Mouse (Mus musculus) forebrain, embryonic 10.5 days (tissue): Measurements from ENCODE around the gene Dhfr. TPM values are rescaled to one million over a fixed set of nuclear protein-coding genes. Genes with fewer than 3 reads are reported as not detected.
"Not testable (repeated sequence)": the region's sequence is repeated elsewhere in the genome, so short reads cannot be mapped to it uniquely, and the experiment has no call there.

Experiments used
- DNase-seq: peaks from one replicate; pipeline ENCODE4 v3.0.0-alpha.2; 2017; ENCODE audit warnings: low spot score; ENCODE audit errors: extremely low spot score
- H3K27ac ChIP-seq: fragments of 300-500 bp; sonication (generic); 2 replicates; pipeline ENCODE4 v1.5.1; 2016; ENCODE audit warnings: mild to moderate bottlenecking
- H3K27me3 ChIP-seq: fragments of 300-500 bp; sonication (generic); 2 replicates; pipeline ENCODE4 v1.6.1; 2016; ENCODE audit warnings: mild to moderate bottlenecking; ENCODE audit not compliant: poor library complexity, severe bottlenecking
- H3K36me3 ChIP-seq: fragments of 300-500 bp; sonication (generic); replicated peaks from 2 replicates; pipeline ENCODE4 v1.6.1; 2016; ENCODE audit warnings: mild to moderate bottlenecking, moderate library complexity
- H3K4me1 ChIP-seq: fragments of 300-500 bp; sonication (generic); 2 replicates; pipeline ENCODE4 v1.6.1; 2016
- H3K4me3 ChIP-seq: fragments of 300-500 bp; sonication (generic); 2 replicates; pipeline ENCODE4 v1.5.1; 2016; ENCODE audit warnings: mild to moderate bottlenecking, moderate library complexity
- H3K9me3 ChIP-seq: fragments of 300-500 bp; sonication (generic); 2 replicates; pipeline ENCODE4 v1.6.1; 2016; ENCODE audit warnings: mild to moderate bottlenecking, moderate library complexity
- WGBS: fragments of 180-500 bp; shearing (Covaris S2); methylation state at CpG from one replicate; pipeline ENCODE4 v1.1.7; 2016; 5-methylcytosine and 5-hydroxymethylcytosine counted together
- polyA plus RNA-seq: library from polyadenylated mRNA; unstranded; fragments of >200 nt; fragmentation: Nextera tagmentation; extraction: Ambion mirVana; gene quantifications from 2 replicates; pipeline ENCODE4 v1.2.1, GENCODE M21; 2016

The Dhfr gene
- polyA plus RNA-seq, 1 experiment from 2014 or later = 31.8 TPM

- Histone ChIP-seq H3K9me3 (no peaks in the 10 kb centered on the region), H3K4me3 (no peak overlapping the region), H3K4me1 (no peaks in the 10 kb centered on the region), H3K27me3 (no peaks in the 10 kb centered on the region), H3K36me3 (peaks cover 92% of the 10 kb centered on the region), H3K27ac (no peak overlapping the region)
- no peak for DNase-seq
- WGBS = 89% methylated on average over 5 of the region's 5 CpGs
Measured at GRCm38 (mm10) chr13:92346338-92346737, 8.2 kb upstream of the Dhfr start.

- DNase-seq = no peak
- peaks cover 21% of the 10 kb centered on the region for H3K4me1 ChIP-seq
- 95% methylated on average over 6 of the region's 6 CpGs for WGBS
- no peak overlapping the region for H3K4me3 ChIP-seq
- H3K9me3 ChIP-seq = no peaks in the 10 kb centered on the region
- H3K36me3 ChIP-seq = peaks cover 62% of the 10 kb centered on the region
- H3K27ac ChIP-seq = no peak overlapping the region
- no peaks in the 10 kb centered on the region for H3K27me3 ChIP-seq
Measured at GRCm38 (mm10) chr13:92351100-92351499, 3.4 kb upstream of the Dhfr start.

- H3K9me3 ChIP-seq = no peaks in the 10 kb centered on the region
- H3K4me3 ChIP-seq = peak overlapping the region; percentile 83
- peaks cover 34% of the 10 kb centered on the region for H3K4me1 ChIP-seq
- 33% methylated on average over 4 of the region's 4 CpGs for WGBS
- H3K27me3 ChIP-seq = no peaks in the 10 kb centered on the region
- no peak for DNase-seq
- peak overlapping the region; percentile 95 for H3K27ac ChIP-seq
- H3K36me3 ChIP-seq = peaks cover 60% of the 10 kb centered on the region
Measured at GRCm38 (mm10) chr13:92353956-92354355, 570 bp upstream of the Dhfr start.

GRCm38 (mm10) chr13:92355272-92355643 is 732 bp downstream of the Dhfr start:
- peak overlapping the region; percentile 95 for H3K27ac ChIP-seq

GRCm38 (mm10) chr13:92356376-92356775 is 1.9 kb downstream of the Dhfr start:
- no peak for DNase-seq
- 80% methylated on average over 7 of the region's 7 CpGs for WGBS
- H3K9me3 ChIP-seq = no peaks in the 10 kb centered on the region
- H3K4me1 ChIP-seq = peaks cover 34% of the 10 kb centered on the region
- peaks cover 63% of the 10 kb centered on the region for H3K36me3 ChIP-seq
- H3K27me3 ChIP-seq = no peaks in the 10 kb centered on the region
- H3K27ac ChIP-seq = no peak overlapping the region
- peak overlapping the region; percentile 83 for H3K4me3 ChIP-seq

More at GRCm38 (mm10) chr13:92355272-92355643, 732 bp downstream of the Dhfr start:
- no peaks in the 10 kb centered on the region for H3K9me3 ChIP-seq
- peak overlapping the region; percentile 83 for H3K4me3 ChIP-seq
- peaks cover 34% of the 10 kb centered on the region for H3K4me1 ChIP-seq
- H3K36me3 ChIP-seq = peaks cover 62% of the 10 kb centered on the region
- 0% methylated on average over 24 of the region's 24 CpGs for WGBS
- H3K27me3 ChIP-seq = no peaks in the 10 kb centered on the region
- DNase-seq = no peak

GRCm38 (mm10) chr13:92357644-92358043 is 3.1 kb downstream of the Dhfr start:
- 73% methylated on average over 2 of the region's 2 CpGs for WGBS
- H3K36me3 ChIP-seq = peaks cover 66% of the 10 kb centered on the region
- H3K4me1 ChIP-seq = peaks cover 34% of the 10 kb centered on the region
- DNase-seq = no peak
- H3K27me3 ChIP-seq = no peaks in the 10 kb centered on the region
- no peak overlapping the region for H3K4me3 ChIP-seq
- no peaks in the 10 kb centered on the region for H3K9me3 ChIP-seq
- H3K27ac ChIP-seq = no peak overlapping the region

GRCm38 (mm10) chr13:92361609-92362008 is 7.1 kb downstream of the Dhfr start:
- Histone ChIP-seq H3K27ac (no peak overlapping the region), H3K4me3 (no peak overlapping the region), H3K36me3 (peaks cover 97% of the 10 kb centered on the region), H3K4me1 (peaks cover 8% of the 10 kb centered on the region), H3K9me3 (no peaks in the 10 kb centered on the region), H3K27me3 (no peaks in the 10 kb centered on the region)
- WGBS = 93% methylated on average over 2 of the region's 2 CpGs
- no peak for DNase-seq

- no peak for DNase-seq
- H3K36me3 ChIP-seq = peaks cover 98% of the 10 kb centered on the region
- H3K27me3 ChIP-seq = no peaks in the 10 kb centered on the region
- H3K4me3 ChIP-seq = no peak overlapping the region
- H3K9me3 ChIP-seq = peaks cover 4% of the 10 kb centered on the region; the same call in 1 of the 2 replicates
- no peaks in the 10 kb centered on the region for H3K4me1 ChIP-seq
- WGBS = 90% methylated on average over 4 of the region's 4 CpGs
- no peak overlapping the region for H3K27ac ChIP-seq
Measured at GRCm38 (mm10) chr13:92365312-92365711, 10.8 kb downstream of the Dhfr start.

GRCm38 (mm10) chr13:92370811-92371210 is 16.3 kb downstream of the Dhfr start:
- H3K36me3 ChIP-seq = peaks cover 95% of the 10 kb centered on the region
- H3K27me3 ChIP-seq = no peaks in the 10 kb centered on the region
- no peak overlapping the region for H3K4me3 ChIP-seq
- WGBS = 92% methylated on average over 3 of the region's 3 CpGs
- no peak for DNase-seq
- peaks cover 4% of the 10 kb centered on the region; the same call in 1 of the 2 replicates for H3K9me3 ChIP-seq
- no peak overlapping the region for H3K27ac ChIP-seq
- H3K4me1 ChIP-seq = no peaks in the 10 kb centered on the region

GRCm38 (mm10) chr13:92371466-92371865 is 16.9 kb downstream of the Dhfr start:
- 96% methylated on average over 6 of the region's 6 CpGs for WGBS

GRCm38 (mm10) chr13:92387367-92387766 is 32.8 kb downstream of the Dhfr start:
- WGBS = 91% methylated on average over 3 of the region's 3 CpGs

More at GRCm38 (mm10) chr13:92371466-92371865, 16.9 kb downstream of the Dhfr start:
- H3K36me3 ChIP-seq = peaks cover 95% of the 10 kb centered on the region
- H3K9me3 ChIP-seq, DNase-seq, H3K4me3 ChIP-seq, H3K27ac ChIP-seq, H3K27me3 ChIP-seq, H3K4me1 ChIP-seq: not testable (repeated sequence)

GRCm38 (mm10) chr13:92393047-92393661 is 38.6 kb downstream of the Dhfr start:
- H3K27me3 ChIP-seq = no peaks in the 10 kb centered on the region
- no peak for DNase-seq
- H3K4me1 ChIP-seq = no peaks in the 10 kb centered on the region
- H3K9me3 ChIP-seq = no peaks in the 10 kb centered on the region
- no peak overlapping the region for H3K27ac ChIP-seq
- no peaks in the 10 kb centered on the region for H3K36me3 ChIP-seq
- 89% methylated on average over 12 of the region's 12 CpGs for WGBS
- H3K4me3 ChIP-seq = no peak overlapping the region

More at GRCm38 (mm10) chr13:92387367-92387766, 32.8 kb downstream of the Dhfr start:
- Histone ChIP-seq H3K9me3 (no peaks in the 10 kb centered on the region), H3K27ac (no peak overlapping the region), H3K36me3 (peaks cover 48% of the 10 kb centered on the region), H3K27me3 (no peaks in the 10 kb centered on the region), H3K4me1 (no peaks in the 10 kb centered on the region), H3K4me3 (no peak overlapping the region)
- no peak for DNase-seq

- Histone ChIP-seq H3K36me3 (no peaks in the 10 kb centered on the region), H3K27me3 (no peaks in the 10 kb centered on the region), H3K4me3 (no peak overlapping the region), H3K9me3 (no peaks in the 10 kb centered on the region), H3K27ac (no peak overlapping the region), H3K4me1 (no peaks in the 10 kb centered on the region)
- DNase-seq = no peak
- 77% methylated on average over 11 of the region's 11 CpGs for WGBS
Measured at GRCm38 (mm10) chr13:92398491-92399384, 44.2 kb downstream of the Dhfr start.
